In genomic region chr4:132922558-132923008, GRCm38 (mm10) we compare ENCODE assay signal across 7 mouse cellular contexts. TPM values are rescaled to one million over a fixed set of nuclear protein-coding genes. Genes with fewer than 3 reads are reported as not detected.
DNase-seq lines count a peak whose midpoint lies in the region; ATAC-seq lines count a peak whose summit lies in the region.

Fam76a (minus strand) TSS chr4:132922558.

- H3K36me3 ChIP-seq in intestine, embryonic 15.5 days = peaks cover 7% of the 10 kb centered on the region; the same call in 1 of the 2 replicates
- H3K36me3 ChIP-seq in midbrain, embryonic 10.5 days = peaks cover 24% of the 10 kb centered on the region

- H3K4me1 ChIP-seq in intestine, embryonic 15.5 days (replicated peaks) = peaks cover 3% of the 10 kb centered on the region; the same call in 1 of the 2 replicates
- peaks cover 34% of the 10 kb centered on the region for H3K4me1 ChIP-seq in midbrain, embryonic 10.5 days

- peak; percentile 100 for DNase-seq in adrenal gland, adult 2 months
- peak; percentile 99 for DNase-seq in embryo, embryonic 11.5 days (ENCODE audit: low read depth, low spot score)
- peak; percentile 99 to 100 for DNase-seq in gastrocnemius, postnatal 36 days
- peak; percentile 100 for DNase-seq in left cerebral cortex, postnatal 25 days (ENCODE audit: low spot score in 2 of 2)
- DNase-seq in midbrain, embryonic 10.5 days (ENCODE audit: low spot score) = peak; percentile 100
- peak; percentile 98 for DNase-seq in right cerebral cortex, postnatal 4 days

- peak within 1 kb of the TSS; percentile 84 for H3K4me2 ChIP-seq in intestine, embryonic 15.5 days (replicated peaks)

- no peaks in the 10 kb centered on the region for H3K9me3 ChIP-seq in intestine, embryonic 15.5 days
- H3K9me3 ChIP-seq in midbrain, embryonic 10.5 days (replicated peaks) = no peaks in the 10 kb centered on the region

- intact Hi-C loops in gastrocnemius, postnatal 36 days (cut with DNase I) = no loop called here
- intact Hi-C loops in left cerebral cortex, postnatal 25 days (cut with DNase I) = loop anchor here (2.0 to 5.0 kb wide), 4 partner anchors 40 to 650 kb away; partner anchors contain the start of genes Ppp1r8, Stx12 and Taf12

- peak; percentile 98 for ATAC-seq in intestine, embryonic 15.5 days

- no peaks in the 10 kb centered on the region for H3K27me3 ChIP-seq in intestine, embryonic 15.5 days (replicated peaks)
- H3K27me3 ChIP-seq in midbrain, embryonic 10.5 days (ENCODE audit: low read depth, poor library complexity, severe bottlenecking) = no peaks in the 10 kb centered on the region

- H3K27ac ChIP-seq in intestine, embryonic 15.5 days = peak within 1 kb of the TSS; percentile 86
- peak within 1 kb of the TSS; percentile 92 for H3K27ac ChIP-seq in midbrain, embryonic 10.5 days (replicated peaks)

- H3K9ac ChIP-seq in intestine, embryonic 15.5 days = peak within 1 kb of the TSS; percentile 91

- WGBS in intestine, embryonic 15.5 days = under 1% methylated on average over 53 of the region's 53 CpGs
- under 1% methylated on average over 53 of the region's 53 CpGs for WGBS in midbrain, embryonic 10.5 days

- H3K4me3 ChIP-seq in intestine, embryonic 15.5 days (replicated peaks) = peak within 1 kb of the TSS; percentile 99
- peak within 1 kb of the TSS; percentile 97 for H3K4me3 ChIP-seq in midbrain, embryonic 10.5 days

RNA-seq across cellular contexts. Expression of gene Fam76a, which starts in this region (rescaled TPM):
- 10 to 100 TPM; 27.7 to 35.4 TPM for total RNA-seq in adrenal gland, adult 2 months (2021)
- 10.9 and 13.2 TPM in 2 replicates for polyA plus RNA-seq in adrenal gland, adult 2 months (2012; rRNA removed)
- 10 to 100 TPM; 22.0 to 29.5 TPM for total RNA-seq in gastrocnemius, postnatal 36 days (2021)
- 41.8 and 45.3 TPM in 2 replicates for polyA plus RNA-seq in intestine, embryonic 15.5 days (2015; fragmentation: Nextera tagmentation; extraction: Ambion mirVana)
- total RNA-seq in left cerebral cortex, postnatal 25 days (2021) = 10 to 100 TPM; 45.8 to 55.0 TPM
- polyA plus RNA-seq in midbrain, embryonic 10.5 days (2016; fragmentation: Nextera tagmentation; extraction: Ambion mirVana) = 34.7 and 35.5 TPM in 2 replicates

Comparison
In these comparisons a context has a peak if more than half of its experiments do, and no peak if none do; other contexts are left out.
1. Peak in every context shown above with its lines: DNase-seq, ATAC-seq, H3K4me3 ChIP-seq and H3K27ac ChIP-seq.